Mouse (Mus musculus) liver, embryonic 12.5 days (tissue): Measurements from ENCODE around the gene Camta1. TPM values are rescaled to one million over a fixed set of nuclear protein-coding genes. Genes with fewer than 3 reads are reported as not detected.

Experiments used
- ATAC-seq: fragments of 200-750 bp; cut with Nextera tagmentation; 2 replicates; pipeline ENCODE4 v1.8.0; 2017; ENCODE audit warnings: moderate number of reproducible peaks, mild to moderate bottlenecking, moderate library complexity
- H3K27ac ChIP-seq: fragments of 300-500 bp; sonication (generic); 2 replicates; pipeline ENCODE4 v1.5.1; 2016; ENCODE audit warnings: mild to moderate bottlenecking
- H3K27me3 ChIP-seq: fragments of 300-500 bp; sonication (generic); replicated peaks from 2 replicates; pipeline ENCODE4 v1.6.1; 2016; ENCODE audit warnings: mild to moderate bottlenecking, moderate library complexity
- H3K36me3 ChIP-seq: fragments of 300-500 bp; sonication (generic); 2 replicates; pipeline ENCODE4 v1.6.1; 2016; ENCODE audit warnings: mild to moderate bottlenecking, moderate library complexity
- H3K4me1 ChIP-seq: fragments of 300-500 bp; sonication (generic); 2 replicates; pipeline ENCODE4 v1.6.1; 2016
- H3K4me2 ChIP-seq: fragments of 300-500 bp; sonication (generic); 2 replicates; pipeline ENCODE4 v1.6.1; 2016; ENCODE audit warnings: mild to moderate bottlenecking, moderate library complexity
- H3K4me3 ChIP-seq: fragments of 300-500 bp; sonication (generic); 2 replicates; pipeline ENCODE4 v1.5.1; 2016; ENCODE audit warnings: mild to moderate bottlenecking, moderate library complexity
- H3K9ac ChIP-seq: fragments of 300-500 bp; sonication (generic); 2 replicates; pipeline ENCODE4 v1.6.1; 2016; ENCODE audit warnings: mild to moderate bottlenecking, moderate library complexity
- H3K9me3 ChIP-seq: fragments of 300-500 bp; sonication (generic); replicated peaks from 2 replicates; pipeline ENCODE4 v1.6.1; 2016; ENCODE audit warnings: mild to moderate bottlenecking, moderate library complexity
- WGBS: fragments of 180-500 bp; shearing (Covaris S2); methylation state at CpG from one replicate; pipeline ENCODE4 v1.1.7; 2016; ENCODE audit not compliant: insufficient replicate concordance; 5-methylcytosine and 5-hydroxymethylcytosine counted together
- polyA plus RNA-seq: library from polyadenylated mRNA; unstranded; fragments of >200 nt; fragmentation: Nextera tagmentation; extraction: Ambion mirVana; gene quantifications from 2 replicates; pipeline ENCODE4 v1.2.1, GENCODE M21; 2016

Gene Camta1
- 49.6 and 59.1 TPM in 2 replicates for polyA plus RNA-seq

DNA sequence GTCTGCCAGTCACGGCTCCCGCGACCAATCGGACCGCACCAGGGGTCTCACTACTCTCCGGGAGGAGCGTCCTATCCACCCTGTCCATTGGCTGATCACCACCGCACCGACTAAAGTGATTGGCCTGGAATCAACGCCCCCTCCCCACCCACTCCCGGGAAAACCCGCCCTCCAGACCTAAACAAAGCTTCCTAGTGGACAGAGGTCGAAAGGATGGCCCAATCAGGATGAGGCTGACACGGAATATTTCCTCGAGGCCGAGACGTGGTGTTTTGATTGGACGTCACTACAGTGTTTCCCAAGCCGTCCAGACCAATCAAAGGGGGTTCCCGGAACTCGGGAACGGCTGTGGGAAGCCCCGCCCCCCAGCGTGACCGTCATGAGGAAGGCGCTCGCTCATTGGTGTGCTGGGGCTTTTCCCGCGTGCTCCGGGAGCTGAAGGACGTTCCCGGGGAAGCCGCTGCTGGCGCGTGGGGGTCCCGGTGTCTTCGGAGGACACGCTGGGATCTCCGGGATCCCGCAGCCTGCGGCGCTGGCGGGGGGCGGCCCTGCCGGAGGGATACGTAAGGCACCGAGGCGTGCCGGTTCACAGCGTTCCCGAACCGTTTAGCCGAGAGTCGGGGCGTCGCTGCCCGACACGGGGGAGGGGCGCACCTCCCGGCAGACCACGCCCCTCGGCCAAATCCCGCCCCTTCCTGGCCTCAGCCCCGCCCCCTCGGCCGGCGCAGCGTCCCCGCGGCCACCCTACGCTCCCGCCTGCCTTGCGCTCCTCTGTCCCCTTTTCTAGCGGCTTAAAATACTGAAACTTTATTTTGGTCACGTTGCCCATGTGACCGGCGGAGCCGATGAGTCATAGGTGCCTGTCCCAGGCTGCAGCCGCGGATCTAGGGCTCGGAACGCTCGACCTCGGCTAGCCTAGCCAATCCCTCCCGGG is at the start of gene Camta1:
Camta1 (minus strand) TSS at position 71 of the 934 bp plus-strand sequence.
- H3K36me3 ChIP-seq: no peaks in the 10 kb centered on the region
- H3K4me1 ChIP-seq: peaks cover 55% of the 10 kb centered on the region
- 0 out of 2 replicates have a peak, but pooled peaks cover 12% of the 10 kb centered on the region for H3K27me3 ChIP-seq
- peak within 1 kb of the TSS; percentile 88 for H3K27ac ChIP-seq
- peak; percentile 95 for ATAC-seq
- WGBS: under 1% methylated on average over 83 of the region's 85 CpGs
- H3K9me3 ChIP-seq: no peaks in the 10 kb centered on the region
- peak within 1 kb of the TSS; percentile 89 for H3K9ac ChIP-seq
- peak within 1 kb of the TSS; percentile 99 for H3K4me2 ChIP-seq
- H3K4me3 ChIP-seq: peak within 1 kb of the TSS; percentile 85

DNA sequence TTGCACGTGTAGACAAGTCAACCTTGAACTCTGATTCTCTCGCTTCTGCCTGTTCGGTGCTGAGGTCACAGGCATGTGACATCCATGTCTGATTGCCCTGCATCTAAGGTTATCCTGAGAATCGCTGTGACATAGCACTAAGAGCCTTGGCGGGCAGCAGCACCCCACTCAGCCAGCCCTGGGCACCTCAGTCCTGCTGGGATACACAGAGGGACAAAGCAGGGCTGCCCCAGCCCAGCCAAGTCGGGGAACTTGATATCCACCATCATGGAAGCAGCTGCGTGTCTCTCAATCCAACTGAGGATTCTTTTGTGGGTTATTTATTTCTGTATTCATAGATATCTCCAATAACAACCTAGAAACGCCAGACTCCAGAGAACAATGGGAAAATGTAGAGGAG is 47.1 kb upstream of the Camta1 start:
- no peak overlapping the region for H3K9ac ChIP-seq
- H3K4me1 ChIP-seq: peaks cover 19% of the 10 kb centered on the region; the same call in 1 of the 2 replicates
- no peak for ATAC-seq
- no peaks in the 10 kb centered on the region for H3K9me3 ChIP-seq
- H3K4me2 ChIP-seq: no peak overlapping the region
- no peak overlapping the region for H3K4me3 ChIP-seq
- H3K36me3 ChIP-seq: no peaks in the 10 kb centered on the region
- no peak overlapping the region for H3K27ac ChIP-seq
- 63% methylated on average over 8 of the region's 8 CpGs for WGBS
- H3K27me3 ChIP-seq: peaks cover 30% of the 10 kb centered on the region

DNA sequence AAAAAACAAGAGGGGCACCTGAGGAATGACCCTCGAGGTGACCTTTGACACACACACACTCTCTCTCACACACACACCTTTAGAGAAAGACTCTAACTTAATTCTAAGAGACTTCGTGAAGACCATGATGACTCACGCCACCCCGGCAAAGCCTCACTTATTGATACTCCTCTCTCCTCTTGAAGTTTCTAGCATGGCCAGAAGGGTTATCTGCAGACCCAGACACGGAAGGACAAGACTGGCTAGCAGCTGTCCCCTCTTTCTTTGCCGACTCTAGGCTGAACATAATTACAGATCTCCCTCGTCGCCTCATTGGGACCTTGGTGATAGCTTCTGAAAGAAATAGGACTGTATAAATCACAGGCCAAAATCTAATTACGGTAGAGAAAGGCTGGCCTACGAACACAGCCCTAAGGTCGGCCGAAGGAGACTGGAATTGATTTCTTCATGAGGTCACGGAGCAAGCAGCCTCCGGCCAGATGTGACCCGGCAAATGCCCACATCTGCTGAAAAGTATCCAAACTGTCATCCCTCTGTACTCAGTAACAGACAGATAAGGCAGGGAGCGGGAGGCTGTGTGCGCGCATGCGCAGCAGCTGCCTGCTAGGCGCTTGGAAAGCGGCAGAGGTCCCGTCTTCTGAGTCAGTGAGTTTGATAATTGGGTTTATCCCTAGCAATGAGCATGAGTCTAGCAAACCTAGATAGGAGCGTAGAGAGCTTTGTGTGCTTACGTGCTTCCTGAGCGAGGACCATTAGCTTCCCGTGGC is 46.1 kb upstream of the Camta1 start:
- WGBS: 61% methylated on average over 26 of the region's 26 CpGs

DNA sequence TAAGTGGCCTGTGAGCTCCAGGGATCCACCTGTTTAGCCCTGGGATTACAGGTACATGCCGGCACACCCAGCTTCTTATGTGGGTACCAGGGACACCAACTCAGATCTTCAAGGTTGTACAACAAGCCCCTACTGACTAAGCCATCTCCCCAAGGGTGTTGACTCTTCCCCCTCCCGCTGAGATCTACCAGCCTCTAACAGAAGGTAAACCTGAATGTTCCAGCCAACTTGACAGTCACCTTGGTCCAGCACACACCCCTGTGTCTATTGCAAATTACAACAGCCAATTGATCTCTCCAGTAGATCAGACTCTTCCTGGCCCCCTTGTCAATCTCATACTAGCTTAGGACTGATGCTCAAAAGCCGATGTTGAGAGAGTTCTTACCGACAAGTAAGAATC is 43.9 kb upstream of the Camta1 start:
- H3K9me3 ChIP-seq: no peaks in the 10 kb centered on the region
- H3K27me3 ChIP-seq: peaks cover 36% of the 10 kb centered on the region
- no peak overlapping the region for H3K4me2 ChIP-seq
- H3K27ac ChIP-seq: no peak overlapping the region
- no peaks in the 10 kb centered on the region for H3K36me3 ChIP-seq
- H3K4me3 ChIP-seq: no peak overlapping the region
- 65% methylated on average over 4 of the region's 4 CpGs for WGBS
- ATAC-seq: no peak
- no peak overlapping the region for H3K9ac ChIP-seq
- peaks cover 28% of the 10 kb centered on the region for H3K4me1 ChIP-seq

More for the DNA sequence above, 46.1 kb upstream of the Camta1 start:
- Histone ChIP-seq H3K27me3 (peaks cover 34% of the 10 kb centered on the region), H3K36me3 (no peaks in the 10 kb centered on the region), H3K4me1 (peaks cover 22% of the 10 kb centered on the region), H3K9ac (no peak overlapping the region), H3K9me3 (no peaks in the 10 kb centered on the region), H3K27ac (no peak overlapping the region), H3K4me3 (no peak overlapping the region), H3K4me2 (peak overlapping the region; percentile 19)
- ATAC-seq: peak; percentile 67

DNA sequence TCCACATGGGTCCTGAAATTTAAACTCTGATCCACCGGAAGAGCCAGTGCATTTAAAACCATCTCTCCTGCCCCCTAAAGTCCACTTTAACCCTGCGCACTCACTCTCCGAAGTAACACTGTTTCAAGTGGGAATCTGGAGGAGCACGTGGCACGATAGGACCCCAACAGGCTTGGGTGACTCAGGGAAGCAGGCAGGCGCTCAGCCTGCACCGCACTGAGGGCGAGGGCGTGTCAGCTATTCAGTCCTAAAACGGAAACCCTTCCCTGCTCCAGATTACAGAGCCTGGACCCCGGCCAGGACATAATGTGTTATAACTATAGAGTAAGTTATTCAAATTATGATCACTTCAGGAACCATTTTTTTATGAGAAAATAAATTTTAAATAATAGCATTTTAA is 42.4 kb upstream of the Camta1 start:
- peaks cover 28% of the 10 kb centered on the region for H3K4me1 ChIP-seq
- peaks cover 36% of the 10 kb centered on the region for H3K27me3 ChIP-seq
- 39% methylated on average over 11 of the region's 11 CpGs for WGBS
- no peak overlapping the region for H3K9ac ChIP-seq
- no peak overlapping the region for H3K27ac ChIP-seq
- no peak for ATAC-seq
- no peaks in the 10 kb centered on the region for H3K36me3 ChIP-seq
- H3K9me3 ChIP-seq: peaks cover 7% of the 10 kb centered on the region; the same call in 1 of the 2 replicates
- no peak overlapping the region for H3K4me2 ChIP-seq
- no peak overlapping the region for H3K4me3 ChIP-seq

DNA sequence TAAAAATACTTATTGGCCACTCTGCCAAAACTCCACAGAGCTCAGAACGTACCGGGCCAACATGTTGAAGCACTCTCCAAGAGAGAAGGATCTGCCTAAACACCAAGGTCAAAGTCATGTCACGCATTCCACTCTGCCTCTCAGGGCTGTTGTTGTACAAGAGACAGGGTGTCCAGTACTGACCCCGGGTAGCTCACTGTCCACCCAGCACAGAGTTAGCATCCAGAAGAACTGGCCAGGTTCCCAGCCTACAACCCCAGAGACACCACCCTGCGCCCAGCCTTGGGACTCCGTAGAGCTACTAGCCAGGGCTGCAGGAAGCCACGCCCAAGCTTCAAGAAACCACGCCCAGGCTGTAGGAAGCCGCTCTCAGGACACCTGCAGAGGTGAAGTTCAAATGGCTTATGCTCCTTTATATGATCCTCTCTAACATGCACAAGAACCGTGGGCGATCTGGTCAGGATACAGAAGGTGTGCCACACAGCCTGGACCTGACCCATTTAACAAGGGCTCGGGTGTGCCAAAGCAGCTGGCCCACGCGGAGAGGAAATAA is 41.1 kb upstream of the Camta1 start:
- Histone ChIP-seq H3K4me1 (peaks cover 22% of the 10 kb centered on the region), H3K4me2 (no peak overlapping the region)

DNA sequence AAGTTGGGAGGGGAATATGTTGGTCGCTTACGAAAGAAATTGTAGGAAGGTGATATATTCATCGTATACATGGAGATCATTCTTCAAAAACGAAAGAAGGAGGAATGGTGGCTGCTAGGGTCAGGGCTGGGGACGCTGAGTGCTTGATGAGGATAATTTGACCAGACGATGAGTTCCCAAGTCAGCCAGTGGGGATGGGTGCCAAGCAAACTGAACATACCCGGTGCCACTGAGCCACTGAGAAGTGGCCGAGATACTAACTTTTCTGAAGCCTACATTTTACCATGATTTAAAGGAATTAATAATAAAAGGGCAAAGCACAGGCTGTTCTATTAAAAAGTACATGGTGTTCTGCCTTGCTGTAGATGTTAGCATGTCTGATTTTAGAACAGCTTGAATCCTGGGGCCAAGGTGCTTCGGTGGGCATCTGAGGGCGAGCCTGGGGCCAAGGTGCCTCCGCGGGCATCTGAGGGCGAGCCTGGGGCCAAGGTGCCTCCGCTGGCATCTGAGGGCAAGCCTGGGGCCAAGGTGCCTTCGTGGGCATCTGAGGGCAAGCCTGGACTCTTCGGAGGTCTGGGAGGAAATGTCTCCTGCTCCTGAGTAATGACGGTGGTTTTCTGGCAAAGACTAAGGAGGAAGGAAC is 40.5 kb upstream of the Camta1 start:
- no peaks in the 10 kb centered on the region for H3K36me3 ChIP-seq
- H3K4me1 ChIP-seq: peaks cover 17% of the 10 kb centered on the region
- no peak overlapping the region for H3K9ac ChIP-seq
- no peak overlapping the region for H3K4me2 ChIP-seq
- peaks cover 31% of the 10 kb centered on the region for H3K27me3 ChIP-seq
- no peak for ATAC-seq
- H3K27ac ChIP-seq: no peak overlapping the region
- no peak overlapping the region for H3K4me3 ChIP-seq
- peaks cover 7% of the 10 kb centered on the region; the same call in 1 of the 2 replicates for H3K9me3 ChIP-seq
- 52% methylated on average over 17 of the region's 17 CpGs for WGBS

More for the DNA sequence above, 41.1 kb upstream of the Camta1 start:
- Histone ChIP-seq H3K27ac (no peak overlapping the region), H3K27me3 (peaks cover 37% of the 10 kb centered on the region), H3K4me3 (no peak overlapping the region), H3K36me3 (no peaks in the 10 kb centered on the region), H3K9me3 (peaks cover 7% of the 10 kb centered on the region; the same call in 1 of the 2 replicates), H3K9ac (no peak overlapping the region)
- peak; percentile 54 for ATAC-seq
- WGBS: 33% methylated on average over 14 of the region's 14 CpGs

DNA sequence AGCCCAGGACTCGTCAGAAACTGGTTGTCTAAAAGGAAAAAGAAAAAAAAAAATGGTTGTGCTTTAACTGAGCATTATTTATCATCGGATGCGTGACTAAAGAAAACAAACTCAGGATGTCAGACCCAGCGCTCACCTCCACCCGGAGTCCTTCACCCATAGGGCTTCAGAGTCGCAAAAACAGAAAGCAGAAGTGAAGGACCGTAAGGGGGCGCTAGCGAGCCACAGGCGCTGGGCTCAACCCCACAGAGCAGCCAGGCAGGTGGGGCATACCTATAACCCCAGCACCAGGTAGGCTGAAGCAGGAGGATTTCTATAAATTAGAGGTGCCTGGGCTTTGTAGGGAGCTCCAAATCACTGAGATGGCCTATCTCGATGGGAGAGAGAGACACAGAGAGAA is 39.7 kb upstream of the Camta1 start:
- Histone ChIP-seq H3K36me3 (no peaks in the 10 kb centered on the region), H3K9me3 (peaks cover 7% of the 10 kb centered on the region; the same call in 1 of the 2 replicates), H3K4me1 (peaks cover 10% of the 10 kb centered on the region), H3K4me2 (peak overlapping the region; percentile 5; the same call in 1 of the 2 replicates), H3K27me3 (peaks cover 26% of the 10 kb centered on the region), H3K27ac (no peak overlapping the region), H3K9ac (no peak overlapping the region), H3K4me3 (no peak overlapping the region)
- WGBS: 36% methylated on average over 11 of the region's 11 CpGs
- no peak for ATAC-seq

DNA sequence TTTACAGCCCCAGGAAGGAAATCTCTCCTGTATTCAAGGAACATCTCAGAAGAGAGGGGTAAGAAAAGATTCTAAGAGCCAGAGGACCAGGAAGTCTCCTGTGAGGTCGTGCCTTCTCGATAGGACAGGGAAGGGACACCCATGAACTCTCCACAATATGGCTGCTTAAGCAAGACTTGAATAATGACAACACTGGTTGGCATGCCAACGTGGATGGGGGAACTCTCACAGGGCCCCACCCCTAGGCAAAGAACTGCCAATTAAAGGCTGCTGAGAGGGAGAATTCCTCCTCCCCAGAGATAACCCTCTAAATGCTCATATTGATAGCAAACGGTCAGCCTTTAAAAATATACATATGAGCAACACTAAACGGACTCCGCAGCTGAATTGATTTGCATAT is 39.1 kb upstream of the Camta1 start:
- no peak overlapping the region for H3K9ac ChIP-seq
- WGBS: 60% methylated on average over 6 of the region's 6 CpGs
- no peak for ATAC-seq
- H3K36me3 ChIP-seq: no peaks in the 10 kb centered on the region
- H3K4me2 ChIP-seq: no peak overlapping the region
- H3K9me3 ChIP-seq: peaks cover 10% of the 10 kb centered on the region; the same call in 1 of the 2 replicates
- no peak overlapping the region for H3K27ac ChIP-seq
- H3K27me3 ChIP-seq: peaks cover 25% of the 10 kb centered on the region
- H3K4me1 ChIP-seq: peaks cover 9% of the 10 kb centered on the region
- no peak overlapping the region for H3K4me3 ChIP-seq

DNA sequence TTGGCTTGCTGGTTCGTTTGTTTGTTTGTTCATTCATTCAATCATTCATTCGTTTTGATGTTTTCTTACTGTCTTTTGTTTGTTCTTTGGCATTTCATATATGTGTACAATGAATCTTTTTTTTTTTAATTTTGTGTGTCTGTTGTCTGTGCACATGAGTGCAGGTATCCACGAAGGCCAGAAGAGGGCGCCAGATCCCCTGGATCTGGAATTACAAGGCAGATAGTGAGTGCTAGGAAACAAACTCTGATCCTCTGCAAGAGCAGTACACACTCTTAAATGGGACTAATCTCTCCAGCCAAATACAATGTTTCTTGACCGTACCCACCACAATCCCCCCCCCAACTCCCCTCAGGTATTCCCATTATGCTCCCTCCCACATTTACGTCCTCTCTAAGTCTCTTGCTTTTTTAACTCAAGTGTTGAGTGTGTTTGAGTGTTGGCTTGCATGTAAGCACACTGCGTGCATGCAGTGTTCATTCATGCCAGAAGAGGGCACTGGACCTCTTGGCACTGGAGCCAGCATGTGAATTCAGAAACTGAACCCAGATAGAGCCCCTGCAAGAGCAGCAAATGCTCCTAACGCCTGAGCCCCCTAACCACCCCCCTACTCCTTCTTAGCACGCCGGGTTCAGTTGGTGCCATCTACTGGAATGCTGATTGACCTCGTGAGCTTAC is 38.2 kb upstream of the Camta1 start:
- Histone ChIP-seq H3K4me3 (no peak overlapping the region), H3K9me3 (peaks cover 14% of the 10 kb centered on the region; the same call in 1 of the 2 replicates), H3K4me2 (no peak overlapping the region), H3K27me3 (peaks cover 18% of the 10 kb centered on the region; the same call in 1 of the 2 replicates), H3K36me3 (no peaks in the 10 kb centered on the region), H3K4me1 (peaks cover 9% of the 10 kb centered on the region), H3K9ac (no peak overlapping the region), H3K27ac (no peak overlapping the region)
- WGBS: 57% methylated on average over 11 of the region's 11 CpGs
- ATAC-seq: no peak
